Mouse (Mus musculus): ENCODE data around the gene Ndufb11.
A peak's percentile ranks its signal among the peaks of the same experiment; 100 is the strongest.

Gene Ndufb11

GRCm38 (mm10) chrX:20617176-20617902, at the start of gene Ndufb11, which contains the start of gene Rbm10:
Gene Ndufb11, minus strand, starts transcription at chrX:20617619.
Gene Rbm10, plus strand, starts transcription at chrX:20617503.
- peak; percentile 57 for DNase-seq (ENCODE audit: extremely low spot score, low read depth, low spot score)

DNA sequence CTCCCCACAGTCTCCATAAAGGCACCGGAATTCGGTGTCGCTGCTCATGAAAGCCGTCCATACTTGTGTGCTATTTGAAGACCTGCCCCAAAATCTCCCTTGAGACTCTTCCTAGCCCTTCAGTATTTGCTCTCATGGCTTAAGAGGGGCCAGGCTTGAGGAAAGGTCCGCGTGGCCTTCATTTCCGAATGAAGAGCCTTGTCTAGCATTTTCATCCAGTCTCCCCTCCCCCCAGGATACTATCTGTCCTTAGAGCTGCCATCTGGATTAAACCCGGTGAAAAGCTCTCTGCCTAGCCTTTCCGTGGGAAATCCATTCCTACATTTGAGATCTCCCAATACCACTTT, 46.0 kb upstream of the Ndufb11 start:
- DNase-seq (ENCODE audit: extremely low spot score, low read depth, low spot score) = no peak

GRCm38 (mm10) chrX:20662716-20663443, 45.5 kb upstream of the Ndufb11 start:
- peak; percentile 44 for DNase-seq (ENCODE audit: extremely low spot score, low read depth, low spot score)

DNA sequence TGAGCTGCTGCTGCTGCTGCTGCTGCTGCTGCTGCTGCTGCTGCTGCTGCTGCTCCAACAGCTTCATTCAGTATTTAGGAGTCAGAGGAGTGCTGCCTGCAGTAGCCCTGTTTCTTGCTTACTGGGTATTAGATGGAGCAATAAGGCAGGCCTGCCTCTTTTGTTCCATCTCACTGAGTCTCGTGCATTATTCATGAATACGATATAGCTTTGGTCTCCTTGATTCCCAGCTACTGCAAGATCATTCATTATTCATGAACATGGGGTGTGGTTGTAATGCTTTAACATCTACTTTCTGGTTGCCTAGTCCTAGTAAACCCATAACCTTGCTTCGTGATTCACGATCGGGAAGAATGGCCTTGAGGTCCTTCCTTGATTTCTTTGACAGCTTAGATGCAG, 44.9 kb upstream of the Ndufb11 start:
- DNase-seq (ENCODE audit: extremely low spot score, low read depth, low spot score) = no peak

DNA sequence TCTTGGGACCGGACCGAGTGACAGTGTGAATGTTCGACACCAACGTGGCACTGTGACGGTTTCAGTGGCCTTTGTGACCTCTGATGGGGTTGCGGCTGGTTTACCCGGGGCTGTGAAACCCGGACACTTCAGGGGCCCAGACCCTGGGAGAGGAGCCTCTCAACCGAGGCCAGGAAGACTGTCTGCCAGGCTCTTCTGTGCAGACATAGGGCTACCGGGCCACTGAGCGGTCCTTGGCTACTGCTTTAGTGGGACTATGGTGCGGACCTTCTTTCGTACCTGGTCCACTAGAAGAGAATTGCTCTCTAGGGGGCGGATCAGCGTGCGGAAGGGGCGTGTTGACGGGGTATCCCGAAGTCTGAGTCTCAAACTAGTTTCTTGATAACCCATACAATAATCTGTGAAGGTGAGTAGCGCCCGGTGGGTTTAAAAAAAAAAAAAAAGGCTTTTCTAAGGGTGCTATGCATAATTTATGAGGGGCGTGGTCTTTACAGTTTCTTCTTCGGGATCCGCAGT, 41.5 kb upstream of the Ndufb11 start:
- no peak for DNase-seq (ENCODE audit: extremely low spot score, low read depth, low spot score)

DNA sequence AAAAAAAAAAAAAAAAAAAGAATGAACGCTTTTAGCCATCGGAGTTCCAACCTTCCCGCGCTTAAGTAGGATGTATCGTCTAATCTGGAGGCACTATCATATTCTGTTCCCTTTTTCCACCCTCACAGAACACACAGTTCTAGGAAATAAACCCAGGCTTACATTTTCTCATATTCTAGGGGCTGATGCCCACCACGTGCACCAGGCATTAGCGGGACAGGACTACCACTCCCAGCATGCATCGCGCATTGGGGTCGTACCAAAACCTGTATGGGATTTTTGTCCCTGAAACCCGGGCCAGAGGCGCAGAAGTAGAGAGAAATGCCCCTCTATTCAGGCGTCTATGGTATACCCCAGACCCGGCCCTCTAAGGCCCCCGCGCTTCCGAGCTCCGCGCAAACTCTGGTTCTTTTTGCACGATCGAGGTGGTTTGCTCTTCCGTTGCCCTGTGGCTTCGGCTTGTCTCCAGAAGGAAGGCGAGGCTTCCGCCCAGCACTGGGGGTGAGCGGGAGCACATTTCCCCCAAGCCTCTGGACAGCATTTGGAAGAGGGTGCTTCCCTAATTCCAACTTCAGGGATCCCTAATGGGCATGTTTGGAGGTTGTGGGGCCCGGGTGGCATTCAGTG, 40.7 kb upstream of the Ndufb11 start, which contains the start of gene Uba1:
Gene Uba1, plus strand, starts transcription at position 301 of the 627 bp plus-strand sequence.
- peak; percentile 58 for DNase-seq (ENCODE audit: extremely low spot score, low read depth, low spot score)

GRCm38 (mm10) chrX:20657593-20657992, 40.2 kb upstream of the Ndufb11 start:
- DNase-seq (ENCODE audit: extremely low spot score, low read depth, low spot score) = no peak

DNA sequence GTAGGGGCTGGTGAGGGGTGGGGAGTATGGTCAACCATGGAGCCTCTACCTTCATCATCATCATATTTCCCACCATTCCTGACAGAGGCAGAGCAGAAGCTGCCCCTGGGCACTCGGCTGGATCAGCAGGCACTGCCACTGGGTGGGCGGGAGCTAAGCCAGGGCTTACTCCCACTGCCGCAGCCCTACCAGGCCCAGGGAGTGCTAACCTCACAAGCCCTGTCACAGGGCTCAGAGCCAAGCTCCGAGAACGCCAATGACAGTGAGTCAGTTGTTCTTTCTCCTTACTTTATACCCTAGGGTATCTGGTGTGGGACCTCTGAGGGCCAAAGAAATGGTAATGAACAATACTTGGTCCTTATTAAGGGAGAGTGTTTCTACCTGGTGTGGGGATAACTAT, 27.4 kb upstream of the Ndufb11 start:
- DNase-seq (ENCODE audit: extremely low spot score, low read depth, low spot score) = no peak

DNA sequence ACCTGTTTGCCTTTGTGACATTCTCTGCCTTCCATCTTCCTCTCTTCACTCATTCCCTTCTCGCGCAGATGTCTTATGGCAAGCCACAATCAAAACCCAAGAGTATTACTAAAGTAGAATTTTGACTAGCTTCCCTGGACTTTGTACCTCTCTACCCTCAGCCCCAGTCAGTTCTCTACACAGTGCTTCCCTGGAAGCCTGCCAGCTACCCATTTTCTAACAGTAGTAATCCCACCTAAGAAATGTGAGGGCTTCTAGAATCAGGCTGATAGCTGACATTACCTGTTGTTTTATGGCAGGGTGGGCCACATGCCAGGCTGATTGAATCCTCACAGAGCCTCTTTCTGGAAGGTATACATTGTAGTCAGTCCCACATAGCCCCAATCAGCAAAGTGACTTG, 20.7 kb upstream of the Ndufb11 start:
- no peak for DNase-seq (ENCODE audit: extremely low spot score, low read depth, low spot score)

GRCm38 (mm10) chrX:20617903-20618399, 532 bp upstream of the Ndufb11 start:
- no peak for DNase-seq (ENCODE audit: extremely low spot score, low read depth, low spot score)

DNA sequence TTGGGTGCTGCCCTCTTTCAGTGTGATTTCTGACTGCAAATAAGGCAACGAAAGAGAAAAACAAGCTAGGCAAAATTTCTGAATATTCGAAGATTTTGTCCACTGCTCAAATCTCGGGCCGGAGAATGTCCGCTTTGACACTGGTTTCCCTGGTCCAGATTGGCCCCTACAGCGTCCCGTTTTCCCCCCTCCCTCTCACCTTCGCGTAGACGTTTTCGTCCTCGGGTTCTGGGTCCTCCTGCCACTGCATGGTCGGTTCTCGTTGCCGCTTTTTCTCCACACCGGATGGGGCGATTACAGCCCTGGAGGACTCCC, 601 bp downstream of the Ndufb11 start:
- no peak for DNase-seq (ENCODE audit: extremely low spot score, low read depth, low spot score)

- no peak for DNase-seq (ENCODE audit: extremely low spot score, low read depth, low spot score)
Measured at GRCm38 (mm10) chrX:20608500-20608899, 8.9 kb downstream of the Ndufb11 start.

- no peak for DNase-seq (ENCODE audit: extremely low spot score, low read depth, low spot score)
Measured at GRCm38 (mm10) chrX:20587968-20588367, 29.5 kb downstream of the Ndufb11 start.

- DNase-seq (ENCODE audit: extremely low spot score, low read depth, low spot score) = no peak
Measured at GRCm38 (mm10) chrX:20573927-20574326, 43.5 kb downstream of the Ndufb11 start.

GRCm38 (mm10) chrX:20572683-20573082, 44.7 kb downstream of the Ndufb11 start:
- no peak for DNase-seq (ENCODE audit: extremely low spot score, low read depth, low spot score)

- DNase-seq (ENCODE audit: extremely low spot score, low read depth, low spot score) = no peak
Measured at GRCm38 (mm10) chrX:20571024-20571423, 46.4 kb downstream of the Ndufb11 start.

Data from hindlimb bud, embryonic 11.5 days (tissue).